Comparison of ENCODE assay signal across 17 mouse cellular contexts in the genomic region with DNA sequence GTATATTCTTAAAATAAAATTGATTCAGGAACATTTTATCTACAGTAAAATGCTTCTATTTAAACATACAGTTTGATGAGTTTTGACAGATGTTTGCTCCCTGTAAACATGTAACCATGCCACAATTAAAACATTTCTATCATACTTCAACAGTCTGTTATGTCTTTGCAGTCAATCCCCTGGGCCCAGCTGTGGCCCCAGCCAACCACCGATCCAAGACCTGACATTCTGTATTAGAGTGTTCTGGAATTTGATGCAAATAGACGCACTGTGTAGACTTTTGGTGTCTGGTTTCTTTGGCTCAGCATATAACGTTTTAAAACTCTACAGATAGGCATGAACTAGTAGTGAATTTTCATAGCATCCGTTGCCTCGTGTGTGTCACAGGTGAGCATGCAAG.
"Had no signal": no experiment of that assay in that cellular context is flagged by ENCODE, and none has a peak within 500 bp of the region (broad histone marks: within the 10 kb centered on the region; RNA-seq: fewer than 3 reads in every experiment).

No protein-coding gene starts in this region.

- ATAC-seq: liver, postnatal 0 days had no signal

- H3K27me3 ChIP-seq: kidney, embryonic 15.5 days; limb, embryonic 12.5 days; limb, embryonic 15.5 days; lung, embryonic 15.5 days had no signal

- H3K9ac ChIP-seq: kidney, embryonic 15.5 days; limb, embryonic 12.5 days; limb, embryonic 15.5 days; liver, embryonic 14.5 days; liver, postnatal 0 days; lung, embryonic 15.5 days had no signal

- H3K9me3 ChIP-seq: kidney, embryonic 15.5 days; limb, embryonic 12.5 days; limb, embryonic 15.5 days; lung, embryonic 15.5 days had no signal

- DNase-seq: kidney, adult 2 months; kidney, postnatal 10 days; kidney, postnatal 36 days; left cerebral cortex, postnatal 4 days; liver, postnatal 0 days; lung, postnatal 10 days; lung, postnatal 4 days; midbrain, embryonic 14.5 days; thymus, adult 18-20 months; thymus, postnatal 36 days had no signal

- H3K4me2 ChIP-seq: kidney, embryonic 15.5 days; limb, embryonic 12.5 days; limb, embryonic 15.5 days; liver, embryonic 11.5 days; lung, embryonic 15.5 days; midbrain, embryonic 11.5 days had no signal

- H3K27ac ChIP-seq: kidney, embryonic 15.5 days; limb, embryonic 12.5 days; limb, embryonic 15.5 days; liver, embryonic 14.5 days had no signal

- H3K4me1 ChIP-seq: kidney, embryonic 15.5 days had no signal

- H3K36me3 ChIP-seq: kidney, embryonic 15.5 days; limb, embryonic 12.5 days; limb, embryonic 15.5 days; lung, embryonic 15.5 days had no signal

- H3K4me3 ChIP-seq: kidney, embryonic 15.5 days; limb, embryonic 12.5 days; limb, embryonic 15.5 days; lung, embryonic 15.5 days had no signal
